Mouse (Mus musculus) C2C12 (cell line): ENCODE measurements around the gene Lhpp. TPM values are rescaled to one million over a fixed set of nuclear protein-coding genes. Genes with fewer than 3 reads are reported as not detected.

Source experiments
- H3K27me3 ChIP-seq: one replicate; pipeline ENCODE4 v1.6.1; 2011; ENCODE audit not compliant: control insufficient read depth, insufficient read depth, insufficient read length
- H3K36me3 ChIP-seq: one replicate; pipeline ENCODE4 v1.6.1; 2011; ENCODE audit not compliant: control insufficient read depth, insufficient read depth
- H3K4me3 ChIP-seq: one replicate; pipeline ENCODE4 v1.5.1; 2011; ENCODE audit warnings: mild to moderate bottlenecking, control low read depth; ENCODE audit not compliant: poor library complexity, insufficient read depth, severe bottlenecking
- H3K79me2 ChIP-seq: one replicate; pipeline ENCODE4 v1.6.1; 2011; ENCODE audit not compliant: control insufficient read depth, insufficient read depth
- H3K79me3 ChIP-seq: one replicate; pipeline ENCODE4 v1.6.1; 2011; ENCODE audit warnings: low read depth, control low read depth
- H3ac ChIP-seq: one replicate; pipeline ENCODE3; 2011; ENCODE audit warnings: low read depth; ENCODE audit not compliant: control insufficient read depth, insufficient read length
- CEBPB ChIP-seq: IDR thresholded peaks from one replicate; pipeline ENCODE4 v1.6.1; 2011; ENCODE audit warnings: low read depth, mild to moderate bottlenecking, control low read depth, moderate library complexity
- CTCF ChIP-seq: IDR thresholded peaks from one replicate; pipeline ENCODE4 v1.5.1; 2011; ENCODE audit not compliant: control insufficient read depth, insufficient read depth, insufficient read length
- FOSL1 ChIP-seq: IDR thresholded peaks from one replicate; pipeline ENCODE4 v1.8.0; 2011; ENCODE audit warnings: mild to moderate bottlenecking, low read length; ENCODE audit not compliant: poor library complexity, insufficient read depth, severe bottlenecking
- MAX ChIP-seq: IDR thresholded peaks from one replicate; pipeline ENCODE4 v1.6.1; 2011; ENCODE audit warnings: mild to moderate bottlenecking, control low read depth
- MYOD1 ChIP-seq: IDR thresholded peaks from one replicate; pipeline ENCODE4 v1.6.1; 2011; ENCODE audit warnings: low read depth; ENCODE audit not compliant: control insufficient read depth, insufficient read length
- MYOG ChIP-seq: IDR thresholded peaks from one replicate; pipeline ENCODE4 v1.6.1; 2011; ENCODE audit not compliant: control insufficient read depth, insufficient read length; ENCODE audit errors: extremely low read depth
- USF1 ChIP-seq: IDR thresholded peaks from one replicate; pipeline ENCODE4 v1.6.1; 2011; ENCODE audit warnings: low read depth, mild to moderate bottlenecking, control low read depth, moderate library complexity
- polyA plus RNA-seq: library from polyadenylated mRNA; unstranded; fragments of >200 nt; fragmentation: generic; extraction: Trizol; gene quantifications from one replicate; pipeline ENCODE4 v1.2.1, GENCODE M21; 2012; ENCODE audit warnings: missing spikeins

Lhpp gene
- polyA plus RNA-seq, 1 experiment = 2.9 TPM

- no peak overlapping the region for H3K4me3 ChIP-seq
- no peak overlapping the region for H3ac ChIP-seq
- H3K79me3 ChIP-seq = no peaks in the 10 kb centered on the region
- H3K79me2 ChIP-seq = no peaks in the 10 kb centered on the region
- H3K27me3 ChIP-seq = no peaks in the 10 kb centered on the region
- no peak for TF ChIP-seq USF1
- no peak for TF ChIP-seq MYOG
- no peak for TF ChIP-seq CTCF
- no peak for TF ChIP-seq FOSL1
- TF ChIP-seq MAX = no peak
- no peak for TF ChIP-seq CEBPB
- TF ChIP-seq MYOD1 = no peak
- H3K36me3 ChIP-seq = no peaks in the 10 kb centered on the region
These were observed 120.1 kb downstream of the Lhpp start for GRCm38 (mm10) chr7:132730510-132730909.

- Histone ChIP-seq H3K4me3 (no peak overlapping the region), H3K79me3 (no peaks in the 10 kb centered on the region), H3K36me3 (no peaks in the 10 kb centered on the region), H3K79me2 (no peaks in the 10 kb centered on the region), H3K27me3 (no peaks in the 10 kb centered on the region), H3ac (no peak overlapping the region)
- TF ChIP-seq MYOG (no peak), FOSL1 (no peak), USF1 (no peak)
These were observed 121.1 kb downstream of the Lhpp start for GRCm38 (mm10) chr7:132731558-132731957.

DNA sequence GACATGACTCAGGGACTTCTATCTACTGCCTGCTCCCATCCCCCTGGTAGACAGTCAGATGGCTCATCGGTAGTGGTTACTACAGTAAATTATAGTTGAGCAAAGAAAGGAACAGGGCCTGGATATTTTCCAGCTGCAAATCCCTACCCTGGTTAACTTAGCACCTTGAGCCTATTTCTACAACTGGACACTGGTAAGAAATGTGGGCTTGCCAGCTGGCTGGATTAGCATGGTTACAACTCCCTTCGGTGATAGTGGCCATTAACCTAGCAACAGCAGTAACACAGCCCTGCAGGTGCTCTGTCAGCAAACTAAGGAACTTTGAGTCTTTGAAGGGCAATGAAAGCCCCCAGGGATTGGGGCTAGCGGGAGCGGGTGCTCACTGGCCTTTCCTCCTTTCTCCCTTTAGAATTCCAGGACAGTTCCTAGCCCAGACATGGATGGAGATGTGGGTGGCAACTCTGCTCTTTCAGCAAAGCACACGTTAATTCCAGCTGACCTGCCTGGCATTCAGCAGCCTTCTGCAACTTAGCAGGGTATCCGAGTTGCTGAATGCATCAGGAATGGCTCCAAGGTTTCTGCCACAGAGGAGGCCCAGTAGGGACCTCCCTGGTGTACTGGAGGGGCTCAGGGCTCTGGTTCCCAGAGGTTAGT, 121.8 kb downstream of the Lhpp start:
- H3ac ChIP-seq = no peak overlapping the region
- H3K79me3 ChIP-seq = no peaks in the 10 kb centered on the region
- H3K4me3 ChIP-seq = no peak overlapping the region
- no peaks in the 10 kb centered on the region for H3K79me2 ChIP-seq
- no peaks in the 10 kb centered on the region for H3K36me3 ChIP-seq
- no peaks in the 10 kb centered on the region for H3K27me3 ChIP-seq
- no peak for TF ChIP-seq MYOG
- no peak for TF ChIP-seq FOSL1
- TF ChIP-seq CTCF = no peak

DNA sequence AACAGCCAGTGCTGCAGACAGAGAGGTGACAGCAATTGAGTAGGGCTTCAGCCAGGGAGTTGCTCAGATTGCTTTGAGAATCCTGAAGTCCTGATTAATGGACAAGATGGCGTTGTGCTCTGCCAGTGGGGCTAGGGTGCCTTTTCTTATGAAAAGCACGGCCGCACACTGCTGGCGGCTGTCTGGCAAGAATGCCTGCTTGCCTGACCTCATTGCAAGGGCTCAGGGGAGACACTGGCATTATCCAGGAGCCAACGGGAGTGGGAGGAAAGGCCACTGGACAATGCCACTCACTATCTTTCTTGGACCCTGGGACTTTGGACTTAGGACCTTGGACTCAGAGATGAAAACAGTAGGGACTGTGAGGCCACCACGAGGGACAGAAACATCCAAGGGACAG, 123.1 kb downstream of the Lhpp start:
- H3K36me3 ChIP-seq = no peaks in the 10 kb centered on the region
- H3ac ChIP-seq = no peak overlapping the region
- H3K4me3 ChIP-seq = no peak overlapping the region
- H3K79me2 ChIP-seq = no peaks in the 10 kb centered on the region
- H3K79me3 ChIP-seq = no peaks in the 10 kb centered on the region
- H3K27me3 ChIP-seq = no peaks in the 10 kb centered on the region
- TF ChIP-seq USF1 (no peak), CTCF (no peak), MAX (no peak), MYOG (no peak)

GRCm38 (mm10) chr7:132734222-132734621, 123.8 kb downstream of the Lhpp start:
- no peaks in the 10 kb centered on the region for H3K79me2 ChIP-seq
- H3K27me3 ChIP-seq = no peaks in the 10 kb centered on the region
- H3K36me3 ChIP-seq = no peaks in the 10 kb centered on the region
- H3K4me3 ChIP-seq = no peak overlapping the region
- no peaks in the 10 kb centered on the region for H3K79me3 ChIP-seq
- TF ChIP-seq MAX (no peak), CTCF (no peak), MYOD1 (no peak), FOSL1 (no peak), MYOG (no peak), CEBPB (no peak), USF1 (no peak)
- no peak overlapping the region for H3ac ChIP-seq

- TF ChIP-seq CTCF (peak; percentile 28), MYOG (no peak)
- Histone ChIP-seq H3K27me3 (no peaks in the 10 kb centered on the region), H3K79me2 (no peaks in the 10 kb centered on the region), H3K79me3 (no peaks in the 10 kb centered on the region), H3K4me3 (no peak overlapping the region), H3K36me3 (no peaks in the 10 kb centered on the region), H3ac (no peak overlapping the region)
These were observed 124.7 kb downstream of the Lhpp start for GRCm38 (mm10) chr7:132735145-132735544.
